Mouse (Mus musculus) E14TG2a.4 (cell line): ENCODE data around the gene Spin1.
"Not testable (repeated sequence)": the region's sequence is repeated elsewhere in the genome, so short reads cannot be mapped to it uniquely, and the experiment has no call there.

Source experiments
- H3K27me3 ChIP-seq: 2 replicates; pipeline ENCODE4 v1.6.1; 2014; ENCODE audit warnings: low read length, control low read depth; ENCODE audit not compliant: insufficient read depth
- H3K36me3 ChIP-seq: 2 replicates; pipeline ENCODE4 v1.6.1; 2014; ENCODE audit warnings: low read length, control low read depth; ENCODE audit not compliant: insufficient read depth
- H3K4me1 ChIP-seq: replicated peaks from 2 replicates; pipeline ENCODE4 v1.6.1; 2014; ENCODE audit warnings: low read depth, low read length, control low read depth
- H3K4me3 ChIP-seq: replicated peaks from 2 replicates; pipeline ENCODE4 v1.5.1; 2014; ENCODE audit warnings: mild to moderate bottlenecking, low read length
- H3K9me3 ChIP-seq: 2 replicates; pipeline ENCODE4 v1.6.1; 2014; ENCODE audit warnings: low read length, control low read depth
- CTCF ChIP-seq: conservative IDR thresholded peaks from 2 replicates; pipeline ENCODE4 v1.5.1; 2014; ENCODE audit warnings: low read length
- NANOG ChIP-seq: IDR thresholded peaks from 2 replicates; pipeline ENCODE4 v1.6.1; 2014; ENCODE audit warnings: borderline replicate concordance, low read length, mixed read lengths
- POU5F1 ChIP-seq: IDR thresholded peaks from 2 replicates; pipeline ENCODE4 v1.6.1; 2014; ENCODE audit warnings: low read length, borderline replicate concordance

Gene Spin1

DNA sequence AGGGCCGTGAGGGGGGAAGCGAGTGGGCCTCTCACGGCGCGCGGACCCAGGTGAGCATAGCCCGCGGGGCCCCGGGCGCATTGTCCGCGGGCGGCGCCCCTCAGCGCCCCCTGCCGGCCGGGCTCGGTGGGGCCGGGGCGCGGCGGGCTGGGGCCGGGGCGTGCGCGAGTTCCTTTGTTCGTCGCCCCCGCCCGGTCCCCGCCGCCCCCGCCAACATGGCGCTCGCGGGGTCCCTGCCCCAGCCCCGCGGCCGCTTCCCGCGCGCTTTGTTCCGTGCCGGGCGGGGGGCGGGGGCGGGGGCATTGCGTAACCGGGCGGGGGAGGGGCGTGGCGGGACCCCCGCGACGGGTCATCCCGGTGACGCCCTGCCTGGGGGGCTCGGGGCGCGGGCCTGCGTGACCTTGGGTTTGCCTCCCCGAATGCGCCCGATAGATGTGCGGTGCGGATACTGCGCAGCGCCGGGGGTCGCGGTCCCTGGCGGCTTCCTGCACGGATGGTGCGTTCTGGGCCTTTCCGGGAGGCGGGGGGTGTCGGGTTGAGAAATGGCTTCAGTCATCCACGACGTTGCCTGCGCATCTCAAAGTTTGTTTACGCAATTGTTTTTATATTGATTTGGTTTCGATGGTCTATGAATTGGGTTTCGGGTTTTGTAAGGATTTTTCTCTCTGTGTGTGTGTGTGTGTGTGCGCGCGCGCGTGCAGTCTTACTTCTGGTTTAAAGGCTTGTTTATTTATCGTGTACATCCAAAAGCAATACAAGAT lies 516 bp downstream of the Spin1 start:
- H3K36me3 ChIP-seq = peaks cover 45% of the 10 kb centered on the region
- peaks cover 47% of the 10 kb centered on the region for H3K9me3 ChIP-seq
- TF ChIP-seq CTCF = no peak
- no peak for TF ChIP-seq POU5F1
- no peak for TF ChIP-seq NANOG

DNA sequence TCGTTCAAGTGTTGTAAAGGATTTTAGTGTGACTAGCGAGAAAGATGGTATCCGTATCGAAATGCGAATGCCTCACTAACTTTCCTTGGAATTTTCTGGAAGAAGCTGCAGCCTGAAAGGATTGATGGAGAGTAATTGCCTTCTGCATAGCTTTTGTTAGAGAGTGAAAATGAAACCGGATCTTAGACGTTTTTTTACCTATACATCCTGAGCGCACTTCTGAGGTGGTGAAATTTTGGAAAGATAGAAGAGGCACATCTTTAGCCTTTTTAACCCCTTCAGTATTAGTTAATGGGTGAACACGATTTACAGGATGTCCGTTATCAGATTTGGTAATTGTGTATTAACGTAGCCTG lies 1.1 kb downstream of the Spin1 start:
- Histone ChIP-seq H3K27me3 (no peaks in the 10 kb centered on the region), H3K4me1 (peaks cover 49% of the 10 kb centered on the region), H3K9me3 (peaks cover 47% of the 10 kb centered on the region), H3K4me3 (peak overlapping the region; percentile 85), H3K36me3 (peaks cover 50% of the 10 kb centered on the region)
- no peak for TF ChIP-seq NANOG
- no peak for TF ChIP-seq CTCF
- TF ChIP-seq POU5F1 = no peak

More for the DNA sequence above, 516 bp downstream of the Spin1 start:
- peaks cover 49% of the 10 kb centered on the region for H3K4me1 ChIP-seq
- H3K4me3 ChIP-seq = peak overlapping the region; percentile 85
- no peaks in the 10 kb centered on the region for H3K27me3 ChIP-seq

DNA sequence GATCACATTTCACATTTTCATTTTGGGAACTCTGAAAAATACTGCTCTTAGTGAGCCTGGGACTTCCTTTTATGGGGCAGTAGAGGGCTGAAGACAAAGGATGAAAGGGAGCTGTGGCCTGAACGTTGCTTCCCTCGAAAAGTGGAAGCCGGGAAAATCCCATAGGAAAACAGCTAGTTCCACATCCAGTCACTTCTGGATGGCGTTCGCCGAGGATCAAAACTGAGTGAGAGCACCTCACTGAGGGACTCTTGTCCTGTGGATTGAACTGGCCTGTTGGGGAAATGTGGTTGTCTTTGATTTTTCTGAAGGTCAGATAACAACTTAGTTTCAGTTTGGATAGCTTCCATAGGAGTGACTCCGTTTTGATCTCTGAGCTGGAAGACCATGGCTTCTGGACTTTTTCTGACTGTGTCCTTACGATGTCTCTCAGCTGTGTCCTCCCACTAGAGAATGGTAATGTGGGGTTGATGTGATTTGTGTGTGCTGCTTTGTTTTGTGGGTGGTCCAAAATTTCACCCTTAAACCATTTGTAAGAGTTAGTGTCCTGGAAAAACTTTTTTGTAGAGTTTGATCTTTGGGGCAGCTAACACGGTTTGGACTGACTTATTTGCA lies 2.5 kb downstream of the Spin1 start:
- no peak for TF ChIP-seq NANOG
- TF ChIP-seq POU5F1 = no peak
- TF ChIP-seq CTCF = no peak

DNA sequence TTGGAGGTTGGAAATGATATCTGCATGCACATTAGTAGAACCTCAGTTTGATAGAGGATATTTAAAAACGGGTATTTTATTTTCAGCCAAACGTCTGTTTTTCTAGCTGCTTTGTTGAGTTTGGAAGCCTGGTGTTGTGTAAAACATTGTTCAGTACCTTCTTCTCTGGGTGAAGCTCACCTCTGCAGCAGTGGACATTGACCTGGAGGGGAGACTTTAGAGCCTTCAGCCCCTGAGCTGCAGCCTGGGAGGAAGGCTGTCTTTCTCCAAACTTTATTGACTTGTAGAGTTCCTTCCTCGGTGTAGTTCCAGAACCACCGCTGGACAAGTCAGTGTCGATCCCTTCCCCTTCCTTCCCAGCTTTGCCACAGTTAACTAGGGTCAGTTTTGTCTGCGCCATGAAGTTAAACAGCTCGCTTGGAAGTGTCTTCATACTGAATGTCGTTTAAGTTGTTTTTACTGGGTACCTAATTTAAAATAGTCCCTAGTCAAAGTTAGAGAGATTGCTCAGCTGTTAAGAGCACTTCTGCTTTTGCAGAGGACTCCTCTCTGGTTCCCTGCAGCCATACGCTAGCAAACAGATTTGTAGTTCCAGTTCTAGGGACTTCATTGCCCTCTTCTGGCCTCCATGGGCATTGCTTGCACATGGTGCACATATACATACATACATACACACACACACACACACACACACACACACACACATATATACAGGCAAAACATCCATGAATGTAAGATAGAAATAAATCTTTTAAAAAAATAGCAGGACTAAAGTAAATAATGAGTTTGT lies 3.4 kb downstream of the Spin1 start:
- peak; percentile 26; the same call in 1 of the 2 replicates for TF ChIP-seq CTCF
- TF ChIP-seq POU5F1 = no peak
- TF ChIP-seq NANOG = no peak
- H3K36me3 ChIP-seq = peaks cover 59% of the 10 kb centered on the region

More for the DNA sequence above, 2.5 kb downstream of the Spin1 start:
- Histone ChIP-seq H3K36me3 (peaks cover 59% of the 10 kb centered on the region), H3K9me3 (peaks cover 47% of the 10 kb centered on the region), H3K4me3 (peak overlapping the region; percentile 85), H3K4me1 (peaks cover 49% of the 10 kb centered on the region), H3K27me3 (no peaks in the 10 kb centered on the region)

DNA sequence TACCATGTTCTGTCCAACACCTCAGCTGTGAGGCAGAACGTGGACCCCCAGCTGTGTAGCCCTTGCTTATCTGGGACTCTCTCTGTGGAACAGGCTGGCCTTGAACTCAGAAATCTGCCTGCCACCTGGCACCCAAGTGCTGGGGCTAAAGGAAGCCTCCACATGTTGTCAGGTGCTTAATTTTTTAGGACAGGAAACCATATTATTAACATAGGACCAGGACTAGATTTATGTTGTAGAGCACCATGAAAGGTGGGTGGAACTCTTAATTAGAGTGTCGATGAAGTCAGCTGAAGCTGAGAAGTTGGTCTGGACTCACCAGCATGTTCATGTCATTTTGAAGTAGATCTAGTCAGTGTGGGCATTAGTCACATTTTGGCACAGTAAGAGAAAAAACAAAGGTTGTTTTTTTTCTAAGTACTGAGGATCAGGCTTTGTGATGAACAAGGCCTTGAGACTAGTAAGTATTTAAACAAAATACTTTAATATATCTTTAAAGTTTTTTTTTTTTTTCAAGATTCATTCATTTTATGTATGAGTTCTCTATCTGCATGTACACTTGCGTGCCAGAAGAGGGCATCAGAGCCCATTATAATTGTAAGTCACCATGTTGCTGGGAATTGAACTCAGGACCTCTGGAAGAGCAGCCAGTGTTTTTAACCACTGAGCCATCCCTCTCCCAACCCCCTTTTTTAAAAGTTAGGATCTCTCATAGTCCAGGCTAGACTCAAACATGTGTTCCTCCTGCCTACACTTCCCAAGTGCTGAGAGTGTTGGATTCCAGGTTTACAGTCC lies 5.4 kb downstream of the Spin1 start:
- H3K27me3 ChIP-seq = no peaks in the 10 kb centered on the region
- TF ChIP-seq NANOG = no peak
- no peak for TF ChIP-seq POU5F1
- TF ChIP-seq CTCF = no peak

More for the DNA sequence above, 3.4 kb downstream of the Spin1 start:
- peaks cover 47% of the 10 kb centered on the region for H3K9me3 ChIP-seq
- H3K27me3 ChIP-seq = no peaks in the 10 kb centered on the region
- H3K4me1 ChIP-seq = peaks cover 49% of the 10 kb centered on the region
- no peak overlapping the region for H3K4me3 ChIP-seq

DNA sequence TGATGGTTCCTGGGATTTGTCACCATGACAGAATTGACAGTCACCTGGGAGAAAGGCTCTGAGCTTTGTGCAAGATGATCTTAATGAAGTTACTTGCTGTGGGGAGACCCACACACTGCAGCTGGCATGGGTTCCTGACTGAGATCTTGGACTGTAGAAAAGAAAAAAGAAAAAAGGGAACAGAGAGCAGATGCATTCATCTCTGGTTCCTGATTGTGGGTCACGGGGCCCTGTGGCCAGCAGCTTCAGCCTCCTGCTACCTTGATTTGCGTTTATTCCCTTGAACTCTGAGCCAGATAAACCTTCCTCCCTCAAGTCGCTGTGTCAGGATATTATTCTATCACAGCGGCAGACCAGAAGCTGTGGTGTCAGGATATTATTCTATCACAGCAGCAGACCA lies 6.1 kb downstream of the Spin1 start:
- H3K4me3 ChIP-seq = 0 out of 2 replicates have a peak overlapping the region, but pooled peaks have one; percentile 13
- H3K4me1 ChIP-seq = peaks cover 61% of the 10 kb centered on the region
- H3K27me3 ChIP-seq = no peaks in the 10 kb centered on the region
- no peak for TF ChIP-seq NANOG
- no peak for TF ChIP-seq POU5F1
- TF ChIP-seq CTCF = no peak
- H3K9me3 ChIP-seq = peaks cover 62% of the 10 kb centered on the region
- peaks cover 83% of the 10 kb centered on the region for H3K36me3 ChIP-seq

More for the DNA sequence above, 5.4 kb downstream of the Spin1 start:
- Histone ChIP-seq H3K4me1 (peaks cover 56% of the 10 kb centered on the region), H3K9me3 (peaks cover 62% of the 10 kb centered on the region), H3K36me3 (peaks cover 78% of the 10 kb centered on the region), H3K4me3 (no peak overlapping the region)

DNA sequence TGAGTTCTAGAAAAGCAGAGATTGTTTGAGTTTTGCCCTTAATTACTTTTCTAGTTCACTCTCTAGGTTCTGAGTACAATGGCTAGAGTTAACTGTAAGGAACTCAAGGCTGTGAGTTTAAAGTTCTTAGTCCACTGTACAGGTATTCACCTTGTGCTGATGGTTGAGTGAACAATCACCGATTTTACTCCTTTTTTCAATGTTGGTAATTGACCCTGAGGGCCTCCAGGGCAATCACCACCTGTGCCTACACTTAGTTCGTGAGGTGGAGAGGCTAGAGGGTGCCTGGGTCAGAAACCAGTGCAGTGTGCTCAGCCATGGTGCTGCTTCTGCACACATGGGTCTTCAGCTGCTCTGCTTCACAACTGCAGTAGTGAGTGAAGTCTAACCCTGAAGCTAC lies 8.8 kb downstream of the Spin1 start:
- TF ChIP-seq NANOG (no peak), POU5F1 (no peak), CTCF (no peak)
- H3K36me3 ChIP-seq = peaks cover 82% of the 10 kb centered on the region
- H3K4me1 ChIP-seq = peaks cover 63% of the 10 kb centered on the region
- no peak overlapping the region for H3K4me3 ChIP-seq
- H3K9me3 ChIP-seq = peaks cover 58% of the 10 kb centered on the region
- H3K27me3 ChIP-seq = no peaks in the 10 kb centered on the region

DNA sequence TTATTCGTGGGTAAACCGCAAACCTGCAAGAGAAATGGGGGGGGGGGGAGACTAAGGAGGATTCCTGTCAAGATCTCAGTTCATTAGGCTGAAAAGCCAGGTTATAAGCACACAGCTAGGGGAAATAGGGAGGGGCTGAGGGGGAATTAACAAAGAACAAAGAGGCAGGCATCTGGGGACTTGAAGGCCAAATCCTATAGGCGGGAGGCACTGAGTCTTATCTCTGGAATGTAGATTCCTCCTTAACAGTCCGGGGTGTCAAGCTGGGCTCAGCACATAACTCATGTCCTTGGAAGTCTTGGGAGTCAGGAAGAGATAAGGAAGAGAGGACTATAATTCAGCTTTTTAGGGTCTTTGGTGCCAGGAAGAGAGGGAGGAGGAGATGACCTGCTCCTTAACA lies 13.7 kb downstream of the Spin1 start:
- Histone ChIP-seq H3K4me1 (peaks cover 95% of the 10 kb centered on the region), H3K36me3 (peaks cover 48% of the 10 kb centered on the region), H3K4me3 (peak overlapping the region; percentile 37; the same call in 1 of the 2 replicates), H3K9me3 (peaks cover 16% of the 10 kb centered on the region)
- not testable (repeated sequence) for H3K27me3 ChIP-seq
- peak; percentile 13; the same call in 1 of the 2 replicates for TF ChIP-seq NANOG
